ENCODE assay signal across 9 mouse cellular contexts in the genomic region with DNA sequence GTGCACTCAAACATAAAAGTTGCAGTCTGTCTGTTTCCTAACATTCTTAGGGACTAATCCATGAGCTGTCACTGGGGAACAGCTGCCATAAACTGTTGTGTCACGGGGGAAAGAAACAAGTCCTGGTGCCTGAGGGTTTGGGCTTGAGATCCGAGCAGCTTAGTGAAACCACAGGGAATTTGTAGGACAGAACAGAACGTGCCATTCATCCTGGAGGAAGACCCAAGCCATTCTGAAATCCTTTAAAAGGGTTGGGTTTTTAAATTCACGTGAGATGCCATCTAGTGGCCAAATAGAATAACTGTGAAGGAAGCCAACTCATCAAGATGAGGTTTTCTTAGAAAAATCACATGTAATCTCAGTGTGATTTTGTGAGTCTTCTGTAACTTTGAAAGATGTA. TPM values are rescaled to one million over a fixed set of nuclear protein-coding genes. Genes with fewer than 3 reads are reported as not detected.
DNase-seq lines count a peak whose midpoint lies in the region; ATAC-seq lines count a peak whose summit lies in the region.
"Had no signal": no experiment of that assay in that cellular context is flagged by ENCODE, and none has a peak within 500 bp of the region (broad histone marks: within the 10 kb centered on the region; RNA-seq: fewer than 3 reads in every experiment).

No protein-coding gene starts in this region.

- DNase-seq in heart, adult 11 months = peak; percentile 97
- DNase-seq in heart, postnatal 4 days = no peak
- DNase-seq in right cerebral cortex, adult 2 months (ENCODE audit: low spot score in 2 of 2) = peak; percentile 15 to 22
- DNase-seq in right cerebral cortex, postnatal 36 days (ENCODE audit: low spot score in 2 of 2) = no peak
- DNase-seq in embryo, embryonic 11.5 days (ENCODE audit: low read depth, low spot score) = peak; percentile 27
- DNase-seq in midbrain, embryonic 14.5 days = peak; percentile 87
- DNase-seq in spleen, postnatal 36 days (ENCODE audit: low spot score in 2 of 2) = no peak
- DNase-seq in spleen, postnatal 14 days (ENCODE audit: low spot score in 2 of 2) = no peak

- ATAC-seq in midbrain, embryonic 14.5 days (ENCODE audit: low FRiP score, low TSS enrichment) = no peak; the same call in 1 of the 2 replicates

- no peak overlapping the region for H3K9ac ChIP-seq in midbrain, embryonic 14.5 days (replicated peaks; ENCODE audit: low read length)
- H3K9ac ChIP-seq: limb, embryonic 12.5 days had no signal

- WGBS in midbrain, embryonic 14.5 days = 0% methylated on average over 4 of the region's 4 CpGs

- H3K4me2 ChIP-seq in midbrain, embryonic 14.5 days (ENCODE audit: low read length) = no peak overlapping the region
- H3K4me2 ChIP-seq: limb, embryonic 12.5 days had no signal

- no peaks in the 10 kb centered on the region for H3K27me3 ChIP-seq in midbrain, embryonic 14.5 days (ENCODE audit: control insufficient read depth, insufficient read depth, low read length)

- no peaks in the 10 kb centered on the region for H3K4me1 ChIP-seq in midbrain, embryonic 14.5 days (ENCODE audit: control insufficient read depth, insufficient read depth, low read length)
- H3K4me1 ChIP-seq: limb, embryonic 12.5 days had no signal

- no peak overlapping the region for H3K4me3 ChIP-seq in midbrain, embryonic 14.5 days (replicated peaks; ENCODE audit: low read depth, low read length)
- H3K4me3 ChIP-seq: limb, embryonic 12.5 days had no signal

- no peak overlapping the region for H3K27ac ChIP-seq in midbrain, embryonic 14.5 days (replicated peaks; ENCODE audit: low read depth, low read length)
- H3K27ac ChIP-seq: limb, embryonic 12.5 days had no signal

- H3K9me3 ChIP-seq in midbrain, embryonic 14.5 days (ENCODE audit: control insufficient read depth, low read length) = no peaks in the 10 kb centered on the region
- H3K9me3 ChIP-seq: limb, embryonic 12.5 days had no signal

- no peaks in the 10 kb centered on the region for H3K36me3 ChIP-seq in midbrain, embryonic 14.5 days (ENCODE audit: control insufficient read depth, insufficient read depth, low read length)
- H3K36me3 ChIP-seq: limb, embryonic 12.5 days had no signal

RNA-seq across cellular contexts. Expression of gene Epas1, which starts 58.5 kb away (rescaled TPM):
- 100 to 1,000 TPM; 112 to 123 TPM for total RNA-seq in heart, postnatal 4 days (2021)
- 4.8 and 9.8 TPM in 2 replicates for polyA plus RNA-seq in midbrain, embryonic 14.5 days (2014; fragmentation: Nextera tagmentation; extraction: Ambion mirVana)

Comparison
In these comparisons a context has a peak if more than half of its experiments do, and no peak if none do; other contexts are left out.
1. DNase-seq: peak in heart, adult 11 months (single experiment), right cerebral cortex, adult 2 months (2 of 2), embryo, embryonic 11.5 days (single experiment) and midbrain, embryonic 14.5 days (single experiment); none in heart, postnatal 4 days (single experiment), right cerebral cortex, postnatal 36 days (0 of 2), spleen, postnatal 36 days (0 of 2) and spleen, postnatal 14 days (0 of 2).